Mouse (Mus musculus): ENCODE measurements at regions not wholly inside any gene's neighbourhood (a gene's known extent, or its start where the extent isn't known, plus 50 kb on each side); places are given as distances from the start of the nearest gene placed in this dataset.

GRCm38 (mm10) chr3:35101951-35102350 is 451.7 kb downstream of the Sox2 start:
- TF ChIP-seq POLR2A (IDR thresholded peaks at IDR 0.05; ENCODE audit: borderline replicate concordance, low read depth, low read length) (no peak), CTCF (IDR thresholded peaks at IDR 0.05; ENCODE audit: low read depth, low read length) (no peak)

Data from bone marrow macrophage, adult 2 months (primary cell).